In the genomic region with DNA sequence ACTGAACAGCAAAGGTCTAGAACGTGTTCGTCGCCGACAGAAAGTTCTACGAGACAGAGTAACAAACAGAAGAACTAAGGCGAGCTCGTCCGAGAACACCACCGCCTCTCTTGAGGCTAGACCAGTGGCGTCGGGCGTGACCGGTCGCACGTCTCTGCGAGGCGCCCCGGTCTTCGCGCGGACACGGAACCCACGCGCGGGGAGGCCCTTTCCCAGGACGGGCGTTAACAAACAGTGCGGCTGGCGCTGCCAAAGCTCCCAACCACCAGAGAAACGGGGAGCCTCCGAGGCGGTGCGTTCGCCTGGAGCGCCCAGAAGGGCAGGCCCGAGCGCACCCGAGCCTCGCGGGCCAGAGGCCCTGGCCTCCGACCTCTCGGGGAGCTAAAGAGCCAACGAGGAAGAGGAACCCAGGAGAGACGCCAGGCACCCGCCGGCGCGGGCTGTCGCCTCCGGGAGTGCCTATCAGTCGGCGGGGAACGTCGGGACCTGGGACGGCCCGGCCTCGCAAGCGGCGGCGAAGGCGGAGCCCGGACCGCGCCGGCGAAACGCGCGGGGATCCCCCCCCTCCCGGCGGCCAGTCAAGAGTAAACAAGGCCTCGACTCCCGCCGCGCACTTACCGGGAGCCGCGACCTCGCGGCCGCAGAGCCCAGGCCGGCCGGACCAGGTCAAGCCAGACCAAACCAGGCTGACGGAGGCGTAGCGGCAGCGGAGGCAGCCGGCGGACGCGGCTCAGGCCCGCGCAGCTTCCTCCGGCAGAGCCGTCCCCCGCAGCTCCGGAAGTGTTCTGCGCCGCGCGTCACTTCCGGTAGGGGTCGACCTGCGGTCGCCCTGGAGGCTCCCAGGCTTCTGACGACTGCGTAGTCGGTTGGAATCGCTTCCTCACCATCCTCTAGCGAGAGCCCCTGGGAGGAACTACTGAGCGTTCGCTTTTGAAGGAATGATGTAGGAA, we compare ENCODE assay signal across 8 mouse cellular contexts. TPM values are rescaled to one million over a fixed set of nuclear protein-coding genes. Genes with fewer than 3 reads are reported as not detected.
DNase-seq lines count a peak whose midpoint lies in the region; ATAC-seq and TF ChIP-seq lines count a peak whose summit lies in the region.

A gene (minus strand): TSS at position 776 of the 950 bp plus-strand sequence.

- H3K4me1 ChIP-seq in cortical plate, adult 2 months (ENCODE audit: control insufficient read depth, insufficient read depth, low read length) = peaks cover 6% of the 10 kb centered on the region; the same call in 1 of the 2 replicates

- peak within 1 kb of the TSS; percentile 51 for H3K4me3 ChIP-seq in cortical plate, adult 2 months (ENCODE audit: insufficient read depth, low read length)

- DNase-seq in gastrocnemius, postnatal 10 days = peak; percentile 88
- peak; percentile 95 for DNase-seq in induced T-regulatory cell, adult 2 months (ENCODE audit: low read depth)
- DNase-seq in left cerebral cortex, adult 9 months (ENCODE audit: low spot score in 2 of 2) = peak; percentile 73 to 88
- DNase-seq in right cerebral cortex, postnatal 14 days = peak; percentile 92
- peak; percentile 86 to 91 for DNase-seq in urinary bladder, postnatal 36 days (ENCODE audit: low spot score in 2 of 2)

- H3K27ac ChIP-seq in cortical plate, adult 2 months (ENCODE audit: insufficient read depth, low read length) = peak within 1 kb of the TSS; percentile 94

- peak; percentile 93 for ATAC-seq in activated CD4-positive, CD25-positive, alpha-beta regulatory T cell, adult 4 months
- peak; percentile 94 for ATAC-seq in megakaryocyte progenitor cell, adult 5-6 weeks (replicated peaks; ENCODE audit: poor library complexity)

- TF ChIP-seq POLR2A in cortical plate, adult 2 months (IDR thresholded peaks at IDR 0.05; ENCODE audit: extremely low read depth, insufficient read depth, low read length) = peak; percentile 93

- no peak for TF ChIP-seq CTCF in cortical plate, adult 2 months (IDR thresholded peaks at IDR 0.05; ENCODE audit: extremely low read depth, insufficient read depth, low read length)

RNA-seq across cellular contexts. Expression of the gene that starts here (rescaled TPM):
- 10 to 100 TPM; 44.6 to 46.2 TPM for polyA plus RNA-seq in activated CD4-positive, CD25-positive, alpha-beta regulatory T cell, adult 4 months (2017; shearing (Covaris generic))
- polyA plus RNA-seq in cortical plate, adult 2 months (2012; rRNA removed) = 43.7 and 44.4 TPM in 2 replicates
- total RNA-seq in gastrocnemius, postnatal 10 days (2021) = 10 to 100 TPM; 62.5 to 67.0 TPM
- 20.0 and 20.1 TPM in 2 replicates for total RNA-seq in megakaryocyte progenitor cell, adult 5-6 weeks (2015)
- total RNA-seq in megakaryocyte progenitor cell, adult 5-6 weeks (2017) = 42.5 and 47.4 TPM in 2 replicates

Comparison
In these comparisons a context has a peak if more than half of its experiments do, and no peak if none do; other contexts are left out.
1. Peak in every context shown above with its lines: DNase-seq, ATAC-seq, H3K4me3 ChIP-seq and H3K27ac ChIP-seq.